ENCODE assay signal across 8 mouse cellular contexts in the genomic region with DNA sequence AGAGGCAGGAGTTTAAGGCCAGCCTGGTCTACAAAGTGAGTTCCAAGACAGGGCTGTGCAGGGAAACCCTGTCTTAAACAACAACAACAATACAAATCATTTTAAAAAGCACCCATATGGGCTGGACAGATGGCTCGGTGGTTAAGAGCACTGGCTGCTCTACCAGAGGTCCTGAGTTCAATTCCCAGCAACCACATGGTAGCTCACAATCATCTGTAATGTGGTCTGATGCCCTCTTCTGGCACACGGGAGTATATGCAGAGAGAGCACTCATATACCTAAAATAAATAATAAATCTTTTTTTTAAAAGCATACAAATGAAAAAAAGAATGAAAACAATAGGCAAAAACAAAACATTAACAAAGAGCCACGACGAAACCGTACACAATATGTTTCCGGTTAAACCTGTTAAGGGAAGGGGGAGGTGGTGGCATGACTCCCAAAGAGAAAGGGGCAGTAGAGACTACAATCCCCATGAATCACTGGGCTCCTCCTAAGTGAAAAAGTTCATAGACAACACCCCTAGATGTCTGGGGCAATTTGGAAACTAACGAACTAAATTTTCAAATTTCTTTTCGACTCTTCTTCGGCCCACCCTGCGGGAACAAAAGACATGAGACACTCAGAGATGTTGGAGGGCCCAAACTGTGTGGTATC. TPM values are rescaled to one million over a fixed set of nuclear protein-coding genes. Genes with fewer than 3 reads are reported as not detected.
DNase-seq lines count a peak whose midpoint lies in the region; ATAC-seq and TF ChIP-seq lines count a peak whose summit lies in the region.

No protein-coding gene starts in this region.

- peaks cover 56% of the 10 kb centered on the region for H3K36me3 ChIP-seq in heart, embryonic 13.5 days
- H3K36me3 ChIP-seq in ES-E14 (ENCODE audit: control insufficient read depth, insufficient read depth, low read length, poor library complexity, severe bottlenecking), result peaks cover 13% of the 10 kb centered on the region
- peaks cover 51% of the 10 kb centered on the region for H3K36me3 ChIP-seq in erythroblast, embryonic 14.5 days (ENCODE audit: control insufficient read depth)
- H3K36me3 ChIP-seq in limb, embryonic 12.5 days, result peaks cover 49% of the 10 kb centered on the region
- peaks cover 14% of the 10 kb centered on the region for H3K36me3 ChIP-seq in myocyte (ENCODE audit: control insufficient read depth, insufficient read depth)

- peak overlapping the region; percentile 80 for H3K4me2 ChIP-seq in heart, embryonic 13.5 days
- H3K4me2 ChIP-seq in limb, embryonic 12.5 days, result peak overlapping the region; percentile 89
- peak overlapping the region; percentile 55 for H3K4me2 ChIP-seq in myocyte (ENCODE audit: low read depth)

- ATAC-seq in heart, embryonic 13.5 days (ENCODE audit: extremely low read depth, insufficient number of reproducible peaks, low FRiP score, low TSS enrichment), result peak; percentile 22; the same call in 1 of the 2 replicates
- ATAC-seq in limb, embryonic 12.5 days (ENCODE audit: insufficient number of reproducible peaks, insufficient read depth, low FRiP score, low TSS enrichment, low read depth), result peak; percentile 39

- peak overlapping the region; percentile 87 for H3K9ac ChIP-seq in heart, embryonic 13.5 days
- H3K9ac ChIP-seq in ES-E14 (ENCODE audit: insufficient read depth, low read depth, low read length, poor library complexity, severe bottlenecking), result peak overlapping the region; percentile 85
- peak overlapping the region; percentile 57 for H3K9ac ChIP-seq in limb, embryonic 12.5 days (replicated peaks)

- in situ Hi-C loops in ES-E14 (cut with MboI; ENCODE audit: low sequenced_read_pairs in 2 of 2, unreplicated experiment in 2 of 2), result no loop called here

- H3K27me3 ChIP-seq in heart, embryonic 13.5 days (replicated peaks), result no peaks in the 10 kb centered on the region
- H3K27me3 ChIP-seq in erythroblast, embryonic 14.5 days (ENCODE audit: control insufficient read depth), result no peaks in the 10 kb centered on the region
- H3K27me3 ChIP-seq in limb, embryonic 12.5 days, result no peaks in the 10 kb centered on the region
- H3K27me3 ChIP-seq in myocyte (ENCODE audit: control insufficient read depth, insufficient read depth, insufficient read length), result no peaks in the 10 kb centered on the region

- no peak for DNase-seq in heart, postnatal 4 days
- peak; percentile 69 for DNase-seq in ES-E14 (ENCODE audit: low read depth, low spot score)
- no peak for DNase-seq in left cerebral cortex, postnatal 36 days (ENCODE audit: low spot score in 2 of 2)
- no peak for DNase-seq in kidney, adult 9 months

- H3K4me3 ChIP-seq in heart, embryonic 13.5 days, result peak overlapping the region; percentile 79
- H3K4me3 ChIP-seq in ES-E14 (ENCODE audit: insufficient read depth in 1 of 2, low read depth in 1 of 2, low read length in 2 of 2, poor library complexity in 1 of 2, severe bottlenecking in 1 of 2) (peak overlapping the region; percentile 89 to 95), myocyte (peak overlapping the region; percentile 68)
- peak overlapping the region; percentile 93 for H3K4me3 ChIP-seq in erythroblast, embryonic 14.5 days (replicated peaks)
- peak overlapping the region; percentile 52 for H3K4me3 ChIP-seq in limb, embryonic 12.5 days (replicated peaks)

- H3K27ac ChIP-seq in heart, embryonic 13.5 days (replicated peaks), result peak overlapping the region; percentile 96
- peak overlapping the region; percentile 95 for H3K27ac ChIP-seq in ES-E14 (ENCODE audit: insufficient read depth, low read depth, low read length, poor library complexity, severe bottlenecking)
- peak overlapping the region; percentile 96 for H3K27ac ChIP-seq in limb, embryonic 12.5 days

- H3ac ChIP-seq in myocyte (ENCODE audit: control insufficient read depth, insufficient read length), result peak overlapping the region; percentile 8

- intact Hi-C loops in left cerebral cortex, postnatal 36 days (cut with DNase I), result no loop called here

- no peak for TF ChIP-seq POLR2A in myocyte (IDR thresholded peaks at IDR 0.05; ENCODE audit: insufficient read length, low read depth)

- WGBS in heart, embryonic 13.5 days, result 2% methylated on average over 10 of the region's 10 CpGs
- 3% methylated on average over 10 of the region's 10 CpGs for WGBS in limb, embryonic 12.5 days

- H3K9me3 ChIP-seq in heart, embryonic 13.5 days, result no peaks in the 10 kb centered on the region
- H3K9me3 ChIP-seq in ES-E14 (ENCODE audit: control insufficient read depth, insufficient read depth, low read depth, low read length), result no peaks in the 10 kb centered on the region
- H3K9me3 ChIP-seq in erythroblast, embryonic 14.5 days (ENCODE audit: control insufficient read depth, low read length), result no peaks in the 10 kb centered on the region
- no peaks in the 10 kb centered on the region for H3K9me3 ChIP-seq in limb, embryonic 12.5 days

- H3K4me1 ChIP-seq in heart, embryonic 13.5 days, result peaks cover 20% of the 10 kb centered on the region
- H3K4me1 ChIP-seq in ES-E14 (ENCODE audit: control insufficient read depth in 2 of 2, insufficient read depth in 2 of 2, low read length in 2 of 2, poor library complexity in 1 of 2), result peaks cover 0 to 8% of the 10 kb centered on the region in 2 experiments; a peak in 2 of 4 replicates
- H3K4me1 ChIP-seq in erythroblast, embryonic 14.5 days (ENCODE audit: control insufficient read depth), result peaks cover 39% of the 10 kb centered on the region
- peaks cover 13% of the 10 kb centered on the region for H3K4me1 ChIP-seq in limb, embryonic 12.5 days (replicated peaks)

- no peaks in the 10 kb centered on the region for H3K79me2 ChIP-seq in myocyte (ENCODE audit: control insufficient read depth, insufficient read depth)

TF ChIP-seq in ES-E14, 5 proteins besides CTCF, POLR2A, EP300 and RAD21:
- no peak for TF ChIP-seq ZNF384 (IDR thresholded peaks at IDR 0.05; ENCODE audit: low read depth, low read length)
- no peak for TF ChIP-seq MAFK (IDR thresholded peaks at IDR 0.05; ENCODE audit: insufficient read depth, low read depth, low read length)
- TF ChIP-seq HCFC1 (IDR thresholded peaks at IDR 0.05; ENCODE audit: borderline replicate concordance, insufficient read depth, low read length), result peak; percentile 94

TF ChIP-seq in myocyte, 11 proteins besides CTCF, POLR2A, EP300 and RAD21:
- TF ChIP-seq MAX (IDR thresholded peaks at IDR 0.05; ENCODE audit: low read depth) (no peak), TCF3 (IDR thresholded peaks at IDR 0.05; ENCODE audit: insufficient read length, low read depth) (no peak), POLR2AphosphoS2 (IDR thresholded peaks at IDR 0.05; ENCODE audit: insufficient read length, low read depth) (no peak), MYOD1 (IDR thresholded peaks at IDR 0.05; ENCODE audit: control insufficient read depth in 1 of 3, insufficient read length in 2 of 3, low read depth in 2 of 3) (no peak), SRF (IDR thresholded peaks at IDR 0.05; ENCODE audit: control insufficient read depth, insufficient read length, low read depth) (peak; percentile 68)

RNA-seq across cellular contexts. Expression of a gene that starts 0.4 kb away (rescaled TPM):
- polyA plus RNA-seq in heart, embryonic 13.5 days (2015; fragmentation: Nextera tagmentation; extraction: Ambion mirVana), result 76.6 and 86.4 TPM in 2 replicates
- 100 to 1,000 TPM; 279 to 308 TPM for total RNA-seq in heart, postnatal 4 days (2021)
- 1.6 and 4.1 TPM in 2 replicates for total RNA-seq in ES-E14 (2012; rRNA removed)
- polyA plus RNA-seq in erythroblast, embryonic 14.5 days (2012), result 3.7 and 6.8 TPM in 2 replicates
- 9.5 and 10.9 TPM in 2 replicates for polyA plus RNA-seq in limb, embryonic 12.5 days (2016; fragmentation: Nextera tagmentation; extraction: Ambion mirVana)
- polyA plus RNA-seq in myocyte (2012; fragmentation: generic; extraction: Trizol), result 27.8 TPM
- 1 to 10 TPM; 4.2 to 5.1 TPM for total RNA-seq in left cerebral cortex, postnatal 36 days (2021)

RNA-seq across cellular contexts. Expression of a gene that starts 0.5 kb away (rescaled TPM):
- polyA plus RNA-seq in heart, embryonic 13.5 days (2015; fragmentation: Nextera tagmentation; extraction: Ambion mirVana), result 8.7 and 9.6 TPM in 2 replicates
- total RNA-seq in heart, postnatal 4 days (2021), result 1 to 10 TPM; 5.2 to 7.8 TPM
- 6.8 and 10.8 TPM in 2 replicates for total RNA-seq in ES-E14 (2012; rRNA removed)
- 1.9 and 2.3 TPM in 2 replicates for polyA plus RNA-seq in erythroblast, embryonic 14.5 days (2012)
- polyA plus RNA-seq in limb, embryonic 12.5 days (2016; fragmentation: Nextera tagmentation; extraction: Ambion mirVana), result 15.3 and 16.0 TPM in 2 replicates
- polyA plus RNA-seq in myocyte (2012; fragmentation: generic; extraction: Trizol), result 3.8 TPM
- 1 to 10 TPM; 2.8 to 4.5 TPM for total RNA-seq in left cerebral cortex, postnatal 36 days (2021)

RNA-seq across cellular contexts. Expression of a gene that starts 8.1 kb away (rescaled TPM):
- 31.0 and 36.9 TPM in 2 replicates for polyA plus RNA-seq in heart, embryonic 13.5 days (2015; fragmentation: Nextera tagmentation; extraction: Ambion mirVana)
- total RNA-seq in heart, postnatal 4 days (2021), result 10 to 100 TPM; 14.8 to 17.1 TPM
- total RNA-seq in ES-E14 (2012; rRNA removed), result 12.4 and 15.8 TPM in 2 replicates
- 14.5 and 17.0 TPM in 2 replicates for polyA plus RNA-seq in erythroblast, embryonic 14.5 days (2012)
- polyA plus RNA-seq in limb, embryonic 12.5 days (2016; fragmentation: Nextera tagmentation; extraction: Ambion mirVana), result 45.4 and 51.5 TPM in 2 replicates
- 55.3 TPM for polyA plus RNA-seq in myocyte (2012; fragmentation: generic; extraction: Trizol)
- total RNA-seq in left cerebral cortex, postnatal 36 days (2021), result 10 to 100 TPM; 35.9 to 45.5 TPM

RNA-seq across cellular contexts. Expression of a gene that starts 11.5 kb away (rescaled TPM):
- 85.6 and 92.3 TPM in 2 replicates for polyA plus RNA-seq in heart, embryonic 13.5 days (2015; fragmentation: Nextera tagmentation; extraction: Ambion mirVana)
- total RNA-seq in heart, postnatal 4 days (2021), result 10 to 100 TPM; 70.5 to 72.7 TPM
- 56.9 and 65.8 TPM in 2 replicates for total RNA-seq in ES-E14 (2012; rRNA removed)
- 5.6 and 7.7 TPM in 2 replicates for polyA plus RNA-seq in erythroblast, embryonic 14.5 days (2012)
- polyA plus RNA-seq in limb, embryonic 12.5 days (2016; fragmentation: Nextera tagmentation; extraction: Ambion mirVana), result 87.8 and 89.9 TPM in 2 replicates
- 72.3 TPM for polyA plus RNA-seq in myocyte (2012; fragmentation: generic; extraction: Trizol)
- 10 to 100 TPM; 68.0 to 71.4 TPM for total RNA-seq in left cerebral cortex, postnatal 36 days (2021)

RNA-seq across cellular contexts. Expression of a gene that starts 11.6 kb away (rescaled TPM):
- polyA plus RNA-seq in heart, embryonic 13.5 days (2015; fragmentation: Nextera tagmentation; extraction: Ambion mirVana), result 7.4 and 8.4 TPM in 2 replicates
- total RNA-seq in heart, postnatal 4 days (2021), result 1 to 10 TPM; 2.1 to 3.1 TPM
- 4.1 and 6.8 TPM in 2 replicates for total RNA-seq in ES-E14 (2012; rRNA removed)
- 0.15 and 0.18 TPM in 2 replicates for polyA plus RNA-seq in erythroblast, embryonic 14.5 days (2012)
- 16.3 and 18.5 TPM in 2 replicates for polyA plus RNA-seq in limb, embryonic 12.5 days (2016; fragmentation: Nextera tagmentation; extraction: Ambion mirVana)
- 1.0 TPM for polyA plus RNA-seq in myocyte (2012; fragmentation: generic; extraction: Trizol)
- total RNA-seq in left cerebral cortex, postnatal 36 days (2021), result 1 to 10 TPM; 3.6 to 9.3 TPM
